Mouse (Mus musculus): ENCODE measurements around the gene Mtch2. TPM values are rescaled to one million over a fixed set of nuclear protein-coding genes. Genes with fewer than 3 reads are reported as not detected.

Gene Mtch2
- total RNA-seq, 2 experiments from 2014 or later: 194 to 211 TPM

DNA sequence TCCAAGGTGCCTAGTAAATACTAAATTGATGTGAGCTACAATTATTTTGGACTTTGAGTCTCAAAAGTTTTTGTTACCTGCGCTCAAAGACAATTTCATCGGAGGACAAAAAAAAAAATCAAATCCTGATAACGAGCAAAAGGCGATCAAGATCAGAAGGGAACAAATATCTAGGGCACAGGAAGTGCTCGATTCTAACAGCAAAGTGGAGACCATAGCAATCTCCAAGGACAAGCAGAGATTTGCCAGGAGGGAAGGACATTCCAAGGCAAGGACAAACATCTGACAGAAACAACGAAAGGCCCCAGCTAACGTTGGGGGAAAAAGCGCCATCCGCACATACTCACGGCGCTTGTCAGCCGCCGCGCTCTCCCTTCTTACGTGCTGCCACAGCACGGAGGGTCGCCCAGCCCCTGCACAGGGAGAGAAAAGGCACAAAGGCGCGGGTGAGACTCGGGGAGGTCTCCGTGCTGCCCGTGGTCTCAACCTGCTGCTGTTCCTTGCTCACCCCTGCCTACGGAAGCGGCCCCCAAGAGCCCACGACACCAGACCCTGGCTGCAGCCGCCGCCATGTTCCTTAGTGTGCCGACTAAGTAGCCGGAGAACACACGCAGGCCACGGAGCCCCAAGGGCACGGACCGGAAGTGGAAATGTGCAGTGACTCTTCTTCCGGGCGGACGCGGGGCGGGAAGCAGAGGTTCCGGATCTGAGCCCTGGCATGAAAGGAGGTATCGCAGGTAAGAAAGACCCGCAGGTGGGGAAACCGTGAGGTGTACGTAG is 57.3 kb downstream of the Mtch2 start, which contains the start of the genes Kbtbd4 and Ndufs3:
Gene Kbtbd4, plus strand, starts transcription at position 665 of the 780 bp plus-strand sequence.
Gene Ndufs3, minus strand, starts transcription at position 752 of the 780 bp plus-strand sequence.
- intact Hi-C loops (cut with DNase I): loop anchor here (1.0 to 5.0 kb wide), 3 partner anchors 13 to 298 kb away; partner anchors contain the start of genes Acp2 and Nr1h3
- peak; percentile 85 to 88 for DNase-seq

- intact Hi-C loops (cut with DNase I): loop anchor here (1.0 to 5.0 kb wide), 3 partner anchors 12 to 297 kb away; partner anchors contain the start of genes Acp2 and Nr1h3
- DNase-seq: peak in 1 of 2 experiments; percentile 12
Measured at GRCm38 (mm10) chr2:90904856-90905224, 57.9 kb downstream of the Mtch2 start.

DNA sequence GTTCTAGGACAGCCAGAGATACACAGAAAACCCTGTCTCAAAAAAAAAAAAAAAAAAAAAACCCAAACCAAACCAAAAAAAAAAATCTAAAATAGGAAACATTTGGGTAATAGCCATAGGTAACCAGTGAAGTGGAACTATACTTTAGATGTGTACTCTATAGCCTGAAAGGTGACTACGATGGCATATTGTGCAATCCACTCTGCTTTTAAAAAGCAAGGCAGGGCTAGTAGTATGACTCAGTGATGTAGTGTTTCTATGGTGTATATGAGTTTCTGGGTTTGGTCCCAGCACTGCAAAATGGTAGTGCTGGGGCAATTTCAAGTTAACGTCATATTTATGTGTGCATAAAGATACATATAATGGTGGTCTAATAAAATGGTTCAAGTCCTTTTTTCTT is 59.8 kb downstream of the Mtch2 start:
- DNase-seq: no peak
- intact Hi-C loops (cut with DNase I): no loop called here

- intact Hi-C loops (cut with DNase I): no loop called here
- no peak for DNase-seq
Measured at GRCm38 (mm10) chr2:90910861-90911260, 63.9 kb downstream of the Mtch2 start.

DNA sequence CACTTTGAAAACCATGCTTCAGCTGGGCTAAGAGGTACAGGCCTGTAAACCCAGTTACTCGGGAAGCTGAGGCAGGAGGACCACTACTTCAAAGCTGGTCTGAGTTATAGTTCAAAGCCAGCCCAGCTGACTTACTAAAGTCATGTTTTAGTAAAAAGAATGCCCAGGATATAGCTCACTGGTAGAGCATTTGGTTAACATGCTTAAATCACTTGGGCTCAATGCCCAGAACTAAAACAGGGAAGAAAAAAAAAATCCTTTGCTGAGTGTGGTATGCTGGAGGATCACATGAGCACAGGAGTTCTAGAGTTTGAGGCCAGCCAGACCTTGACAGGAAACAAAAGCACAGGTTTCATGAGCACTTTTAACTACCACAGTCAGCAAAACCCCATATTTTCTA is 64.7 kb downstream of the Mtch2 start:
- DNase-seq: no peak
- intact Hi-C loops (cut with DNase I): no loop called here

DNA sequence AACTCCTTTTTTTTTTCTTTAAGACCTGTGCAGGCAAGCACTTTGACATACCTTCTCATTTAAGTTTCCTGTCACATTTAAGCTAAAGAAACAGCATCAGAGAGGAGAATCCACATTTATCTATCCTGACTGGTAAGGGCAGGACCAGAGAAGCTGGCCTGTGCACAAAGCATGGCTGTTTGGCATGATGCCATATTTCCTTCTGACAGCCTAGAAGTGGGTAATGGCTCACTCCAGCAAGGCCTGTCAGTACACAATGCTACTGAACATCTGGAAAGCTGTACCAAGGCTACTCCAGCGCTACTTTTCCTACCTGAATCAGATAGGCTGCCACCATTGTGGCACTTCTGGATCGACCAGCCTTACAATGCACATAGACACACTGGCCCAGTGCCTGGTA is 66.7 kb downstream of the Mtch2 start:
- intact Hi-C loops (cut with DNase I): no loop called here
- DNase-seq: peak in 1 of 2 experiments; percentile 22

- intact Hi-C loops (cut with DNase I): loop anchor here (5.0 kb wide), 1 partner anchor 137 kb away; the partner anchor contains the start of gene Psmc3
- DNase-seq: no peak
Measured at GRCm38 (mm10) chr2:90915516-90915915, 68.6 kb downstream of the Mtch2 start.

Other genes starting within 250 kb of the Mtch2 start
- gene Nup160, start 169.9 kb upstream of the Mtch2 start, total RNA-seq (2021): 10 to 100 TPM in 1 of 2 experiments, 1 to 10 TPM in 1; 7.6 to 13.7 TPM
- gene Fnbp4, start 101.8 kb upstream of the Mtch2 start, total RNA-seq (2021): 10 to 100 TPM; 13.4 to 16.5 TPM
- 1 to 10 TPM in 1 of 2 experiments, under 1 TPM in 1; 1.00 to 1.0 TPM for gene Agbl2, start 64.4 kb upstream of the Mtch2 start, total RNA-seq (2021)
- gene C1qtnf4, start 38.7 kb downstream of the Mtch2 start, total RNA-seq (2021): 1 to 10 TPM; 2.6 to 5.1 TPM
- gene Kbtbd4, start 57.6 kb downstream of the Mtch2 start, total RNA-seq (2021): 10 to 100 TPM; 22.1 to 23.8 TPM
- gene Ndufs3, start 57.7 kb downstream of the Mtch2 start, total RNA-seq (2021): 100 to 1,000 TPM; 797 to 891 TPM
- 10 to 100 TPM; 72.6 to 75.3 TPM for gene Celf1, start 93.2 kb downstream of the Mtch2 start, total RNA-seq (2021)
- 10 to 100 TPM; 16.9 to 17.8 TPM for gene Rapsn, start 188.5 kb downstream of the Mtch2 start, total RNA-seq (2021)
- 100 to 1,000 TPM; 211 to 237 TPM for gene Psmc3, start 206.9 kb downstream of the Mtch2 start, total RNA-seq (2021)
- 10 to 100 TPM; 21.7 to 24.2 TPM for gene Slc39a13, start 223.3 kb downstream of the Mtch2 start, total RNA-seq (2021)
- gene Spi1, start 235.2 kb downstream of the Mtch2 start, total RNA-seq (2021): 1 to 10 TPM; 4.2 to 6.2 TPM